Mouse (Mus musculus): ENCODE data around the gene Cnst. TPM values are rescaled to one million over a fixed set of nuclear protein-coding genes. Genes with fewer than 3 reads are reported as not detected.
"Not testable (repeated sequence)": the region's sequence is repeated elsewhere in the genome, so short reads cannot be mapped to it uniquely, and the experiment has no call there.

The Cnst gene
- polyA plus RNA-seq, 1 experiment from 2014 or later = 28.0 TPM

DNA sequence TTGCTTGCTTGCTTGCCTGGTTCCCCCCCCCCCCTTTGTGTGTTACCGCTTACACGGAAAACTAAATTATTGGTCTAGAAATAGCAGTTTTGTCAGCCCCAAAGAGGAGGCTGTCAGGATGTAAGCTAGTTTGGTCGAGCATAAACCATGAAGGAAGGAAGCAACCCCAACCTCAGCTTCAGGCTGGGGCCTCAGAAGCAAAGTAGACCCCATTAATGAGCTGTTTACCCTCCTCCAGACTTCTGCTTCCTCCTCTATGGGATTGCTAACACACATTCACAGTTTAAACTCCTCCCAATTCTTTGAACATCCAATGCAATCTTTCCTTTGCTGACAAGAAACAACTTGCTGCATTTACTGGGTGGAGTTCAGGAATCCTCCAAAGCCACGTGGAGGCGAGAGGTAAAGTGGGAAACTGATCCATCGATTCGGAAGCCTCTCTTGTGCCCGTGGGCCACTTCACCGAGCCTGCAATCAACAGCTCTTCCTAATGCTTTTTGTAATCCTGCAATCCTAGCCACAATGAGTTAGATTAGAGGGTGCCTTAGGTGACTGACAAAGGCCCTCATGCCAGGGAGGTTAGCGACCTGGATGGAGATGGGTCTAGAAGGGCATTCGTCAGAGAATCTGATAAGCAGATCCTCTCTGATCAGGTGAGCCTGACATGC is 86.7 kb downstream of the Cnst start:
- 87% methylated on average over 11 of the region's 11 CpGs for WGBS
- DNase-seq (no peak), ATAC-seq (ENCODE audit: low FRiP score, low TSS enrichment) (no peak)
- H3K9me3 ChIP-seq (ENCODE audit: control insufficient read depth, low read length) = no peaks in the 10 kb centered on the region
- no peak overlapping the region for H3K4me3 ChIP-seq (replicated peaks; ENCODE audit: low read depth, low read length)
- no peak overlapping the region for H3K9ac ChIP-seq (replicated peaks; ENCODE audit: low read length)
- no peak overlapping the region for H3K27ac ChIP-seq (replicated peaks; ENCODE audit: low read depth, low read length)
- H3K27me3 ChIP-seq (ENCODE audit: control insufficient read depth, insufficient read depth, low read length) = no peaks in the 10 kb centered on the region
- no peaks in the 10 kb centered on the region for H3K36me3 ChIP-seq (ENCODE audit: control insufficient read depth, insufficient read depth, low read length)
- no peaks in the 10 kb centered on the region for H3K4me1 ChIP-seq (ENCODE audit: control insufficient read depth, insufficient read depth, low read length)
- no peak overlapping the region for H3K4me2 ChIP-seq (ENCODE audit: low read length)

DNA sequence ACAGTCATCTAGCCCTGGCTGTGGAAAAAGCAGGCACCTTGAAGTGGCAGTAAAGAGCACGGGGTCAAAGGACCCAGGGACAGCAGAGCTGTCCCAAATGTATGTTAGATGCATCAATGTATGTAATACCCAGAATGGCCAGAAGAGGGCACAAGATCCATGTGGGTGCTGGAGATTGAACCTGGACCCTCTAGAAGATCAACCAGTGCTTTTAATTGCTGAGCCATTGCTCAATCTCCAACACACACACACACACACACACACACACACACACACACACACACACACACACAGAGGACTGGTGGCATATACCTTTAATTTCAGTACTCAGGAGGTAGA is 87.2 kb downstream of the Cnst start:
- Histone ChIP-seq H3K9ac (replicated peaks; ENCODE audit: low read length) (no peak overlapping the region), H3K4me1 (ENCODE audit: control insufficient read depth, insufficient read depth, low read length) (no peaks in the 10 kb centered on the region), H3K4me3 (replicated peaks; ENCODE audit: low read depth, low read length) (no peak overlapping the region), H3K9me3 (ENCODE audit: control insufficient read depth, low read length) (no peaks in the 10 kb centered on the region), H3K27ac (replicated peaks; ENCODE audit: low read depth, low read length) (no peak overlapping the region), H3K4me2 (ENCODE audit: low read length) (no peak overlapping the region), H3K36me3 (ENCODE audit: control insufficient read depth, insufficient read depth, low read length) (no peaks in the 10 kb centered on the region), H3K27me3 (ENCODE audit: control insufficient read depth, insufficient read depth, low read length) (no peaks in the 10 kb centered on the region)
- ATAC-seq (ENCODE audit: low FRiP score, low TSS enrichment) (no peak), DNase-seq (peak; percentile 45)
- 13% methylated on average over 1 of the region's 1 CpGs for WGBS

DNA sequence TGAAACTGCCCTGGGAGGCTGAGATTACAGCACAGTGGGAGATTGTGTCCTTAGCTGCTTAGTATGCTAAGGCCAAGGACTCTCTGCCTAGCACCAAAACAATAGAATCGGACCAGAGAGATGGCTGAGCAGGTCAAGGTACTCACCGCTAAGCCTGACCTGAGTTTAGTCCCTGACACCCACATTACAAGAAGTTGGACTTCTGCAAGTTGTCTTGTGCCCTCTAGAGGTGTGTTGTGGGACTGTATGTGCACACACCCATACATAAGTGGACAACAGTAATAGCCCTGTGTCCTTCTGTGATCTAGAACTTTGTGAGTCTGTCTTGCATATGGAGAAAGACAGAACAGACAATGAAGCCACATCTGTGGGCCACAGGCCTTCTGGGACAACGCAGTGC is 88.0 kb downstream of the Cnst start:
- H3K4me2 ChIP-seq (ENCODE audit: low read length) = no peak overlapping the region
- no peak overlapping the region for H3K9ac ChIP-seq (replicated peaks; ENCODE audit: low read length)
- ATAC-seq (ENCODE audit: low FRiP score, low TSS enrichment) (no peak), DNase-seq (no peak)
- no peaks in the 10 kb centered on the region for H3K4me1 ChIP-seq (ENCODE audit: control insufficient read depth, insufficient read depth, low read length)
- H3K27me3 ChIP-seq (ENCODE audit: control insufficient read depth, insufficient read depth, low read length) = no peaks in the 10 kb centered on the region
- H3K27ac ChIP-seq (replicated peaks; ENCODE audit: low read depth, low read length) = no peak overlapping the region
- no peaks in the 10 kb centered on the region for H3K36me3 ChIP-seq (ENCODE audit: control insufficient read depth, insufficient read depth, low read length)
- no peaks in the 10 kb centered on the region for H3K9me3 ChIP-seq (ENCODE audit: control insufficient read depth, low read length)
- no peak overlapping the region for H3K4me3 ChIP-seq (replicated peaks; ENCODE audit: low read depth, low read length)
- WGBS = 84% methylated on average over 3 of the region's 3 CpGs

DNA sequence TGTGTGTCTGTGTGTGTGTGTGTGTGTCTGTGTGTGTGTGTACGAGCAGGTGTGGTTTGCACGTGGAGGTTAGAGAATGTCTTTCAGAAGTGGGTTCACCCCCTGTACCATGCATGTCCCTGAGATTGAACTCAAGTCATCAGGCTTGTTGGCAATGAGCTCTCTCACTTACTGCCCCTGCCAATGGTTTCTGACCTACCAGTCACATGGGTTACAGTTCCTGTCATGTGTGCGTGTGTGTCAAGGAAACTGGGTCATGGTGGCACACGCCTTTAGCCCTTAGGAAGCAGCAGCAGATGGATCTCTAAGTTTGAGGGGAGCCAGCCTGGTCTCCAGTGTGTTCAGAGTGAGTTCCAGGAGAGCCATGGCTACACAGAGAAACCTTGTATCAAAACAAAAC is 96.6 kb downstream of the Cnst start:
- DNase-seq (no peak), ATAC-seq (ENCODE audit: low FRiP score, low TSS enrichment) (no peak)
- Histone ChIP-seq H3K4me1 (ENCODE audit: control insufficient read depth, insufficient read depth, low read length) (no peaks in the 10 kb centered on the region), H3K27ac (replicated peaks; ENCODE audit: low read depth, low read length) (no peak overlapping the region), H3K36me3 (ENCODE audit: control insufficient read depth, insufficient read depth, low read length) (no peaks in the 10 kb centered on the region), H3K4me2 (ENCODE audit: low read length) (no peak overlapping the region), H3K9me3 (ENCODE audit: control insufficient read depth, low read length) (no peaks in the 10 kb centered on the region), H3K27me3 (ENCODE audit: control insufficient read depth, insufficient read depth, low read length) (no peaks in the 10 kb centered on the region), H3K9ac (replicated peaks; ENCODE audit: low read length) (no peak overlapping the region), H3K4me3 (replicated peaks; ENCODE audit: low read depth, low read length) (no peak overlapping the region)
- 90% methylated on average over 4 of the region's 4 CpGs for WGBS

DNA sequence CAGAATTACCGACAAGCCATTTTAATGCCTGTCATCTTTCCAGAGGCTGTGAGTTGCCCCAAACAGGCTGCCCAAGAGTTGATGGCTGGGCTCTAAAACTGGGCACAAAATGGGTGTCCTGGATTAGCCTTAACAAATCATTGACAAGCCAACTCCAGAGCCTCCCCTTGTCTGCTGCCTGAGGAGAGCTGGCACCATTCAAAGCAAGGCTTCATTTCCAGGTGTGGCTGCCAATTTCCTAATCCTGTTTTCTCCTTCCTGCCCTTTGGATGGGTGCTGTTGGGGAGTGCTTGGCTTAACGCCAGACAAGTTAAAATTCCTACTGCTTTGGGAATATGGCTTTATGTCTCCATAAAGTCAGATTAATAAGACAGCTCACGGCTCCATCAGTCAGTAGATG is 98.0 kb downstream of the Cnst start:
- Histone ChIP-seq H3K27ac (replicated peaks; ENCODE audit: low read depth, low read length) (no peak overlapping the region), H3K4me3 (replicated peaks; ENCODE audit: low read depth, low read length) (no peak overlapping the region), H3K4me1 (ENCODE audit: control insufficient read depth, insufficient read depth, low read length) (no peaks in the 10 kb centered on the region), H3K9ac (replicated peaks; ENCODE audit: low read length) (no peak overlapping the region), H3K27me3 (ENCODE audit: control insufficient read depth, insufficient read depth, low read length) (no peaks in the 10 kb centered on the region), H3K36me3 (ENCODE audit: control insufficient read depth, insufficient read depth, low read length) (no peaks in the 10 kb centered on the region), H3K9me3 (ENCODE audit: control insufficient read depth, low read length) (no peaks in the 10 kb centered on the region), H3K4me2 (ENCODE audit: low read length) (no peak overlapping the region)
- DNase-seq = peak; percentile 46
- ATAC-seq (ENCODE audit: low FRiP score, low TSS enrichment) = no peak; the same call in 1 of the 2 replicates
- 49% methylated on average over 3 of the region's 3 CpGs for WGBS

DNA sequence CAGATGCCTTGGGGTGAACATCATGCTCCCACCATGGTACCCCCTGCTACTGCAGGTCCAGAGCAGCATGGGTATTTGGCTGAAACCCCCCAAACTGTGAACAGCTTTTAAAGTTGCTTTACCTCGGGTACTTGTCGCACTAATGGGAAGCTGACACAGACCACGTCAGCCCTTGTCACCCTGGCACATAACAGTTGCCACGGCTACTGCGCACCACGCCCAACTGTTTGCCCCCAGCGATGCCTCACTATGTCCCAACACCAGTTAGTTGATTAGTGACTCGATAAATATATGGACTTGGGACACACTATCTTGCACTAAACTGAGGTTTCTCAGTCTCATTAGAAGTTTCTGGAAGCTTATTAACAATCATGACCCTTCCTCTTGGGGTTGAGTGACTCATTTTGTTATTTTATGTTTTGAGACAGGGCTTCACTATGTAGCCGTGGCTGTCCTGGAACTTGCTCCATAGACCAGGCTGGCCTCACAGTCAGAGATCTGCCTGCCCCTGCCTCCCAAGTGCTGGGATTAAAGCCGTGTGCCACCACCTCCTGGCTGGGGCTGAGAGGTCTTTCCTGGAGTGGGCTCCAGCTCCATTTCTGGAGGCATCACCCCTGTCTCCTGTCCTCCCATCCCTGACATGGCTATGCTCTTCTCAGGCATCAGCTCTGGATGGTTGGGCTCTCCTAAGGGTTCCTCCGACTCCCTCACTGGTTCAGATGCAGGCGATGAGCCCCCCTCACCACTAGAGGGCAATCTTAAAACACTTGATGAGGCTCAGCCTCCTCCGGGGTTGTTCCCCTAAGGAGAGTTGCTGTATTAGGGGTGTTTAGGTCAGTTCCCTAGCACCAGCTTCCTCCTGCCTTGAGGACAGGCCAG is 99.2 kb downstream of the Cnst start:
- peak; percentile 66 for ATAC-seq (ENCODE audit: low FRiP score, low TSS enrichment)
- 0 out of 2 replicates have a peak overlapping the region, but pooled peaks have one; percentile 15 for H3K4me3 ChIP-seq (replicated peaks; ENCODE audit: low read depth, low read length)
- H3K27ac ChIP-seq (replicated peaks; ENCODE audit: low read depth, low read length) = no peak overlapping the region
- H3K9me3 ChIP-seq (ENCODE audit: control insufficient read depth, low read length) = no peaks in the 10 kb centered on the region
- no peak overlapping the region for H3K9ac ChIP-seq (replicated peaks; ENCODE audit: low read length)
- 63% methylated on average over 13 of the region's 13 CpGs for WGBS
- peak; percentile 90 for DNase-seq
- no peaks in the 10 kb centered on the region for H3K36me3 ChIP-seq (ENCODE audit: control insufficient read depth, insufficient read depth, low read length)
- no peaks in the 10 kb centered on the region for H3K4me1 ChIP-seq (ENCODE audit: control insufficient read depth, insufficient read depth, low read length)
- H3K27me3 ChIP-seq (ENCODE audit: control insufficient read depth, insufficient read depth, low read length) = no peaks in the 10 kb centered on the region
- H3K4me2 ChIP-seq (ENCODE audit: low read length) = peak overlapping the region; percentile 45

DNA sequence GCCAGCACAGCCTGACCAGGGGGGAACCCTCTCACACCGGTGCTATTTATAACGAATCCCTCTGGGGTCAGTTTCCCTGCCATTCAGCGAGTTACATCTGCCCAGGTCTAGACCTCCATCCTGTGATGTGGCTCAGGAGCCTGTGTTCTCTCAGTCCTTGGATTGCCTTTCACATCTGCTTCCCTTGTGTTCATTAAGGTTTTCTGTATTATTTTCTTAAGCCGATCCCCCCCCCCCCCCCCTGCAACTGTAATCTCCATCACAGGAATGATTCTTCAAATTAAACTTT is 99.8 kb downstream of the Cnst start:
- peak overlapping the region; percentile 45 for H3K4me2 ChIP-seq (ENCODE audit: low read length)
- H3K9me3 ChIP-seq (ENCODE audit: control insufficient read depth, low read length) = no peaks in the 10 kb centered on the region
- ATAC-seq (ENCODE audit: low FRiP score, low TSS enrichment) = no peak
- 0 out of 2 replicates have a peak overlapping the region, but pooled peaks have one; percentile 15 for H3K4me3 ChIP-seq (replicated peaks; ENCODE audit: low read depth, low read length)
- H3K9ac ChIP-seq (replicated peaks; ENCODE audit: low read length) = no peak overlapping the region
- no peaks in the 10 kb centered on the region for H3K27me3 ChIP-seq (ENCODE audit: control insufficient read depth, insufficient read depth, low read length)
- H3K36me3 ChIP-seq (ENCODE audit: control insufficient read depth, insufficient read depth, low read length) = no peaks in the 10 kb centered on the region
- no peak for DNase-seq
- H3K4me1 ChIP-seq (ENCODE audit: control insufficient read depth, insufficient read depth, low read length) = no peaks in the 10 kb centered on the region
- no peak overlapping the region for H3K27ac ChIP-seq (replicated peaks; ENCODE audit: low read depth, low read length)
- 23% methylated on average over 4 of the region's 4 CpGs for WGBS

DNA sequence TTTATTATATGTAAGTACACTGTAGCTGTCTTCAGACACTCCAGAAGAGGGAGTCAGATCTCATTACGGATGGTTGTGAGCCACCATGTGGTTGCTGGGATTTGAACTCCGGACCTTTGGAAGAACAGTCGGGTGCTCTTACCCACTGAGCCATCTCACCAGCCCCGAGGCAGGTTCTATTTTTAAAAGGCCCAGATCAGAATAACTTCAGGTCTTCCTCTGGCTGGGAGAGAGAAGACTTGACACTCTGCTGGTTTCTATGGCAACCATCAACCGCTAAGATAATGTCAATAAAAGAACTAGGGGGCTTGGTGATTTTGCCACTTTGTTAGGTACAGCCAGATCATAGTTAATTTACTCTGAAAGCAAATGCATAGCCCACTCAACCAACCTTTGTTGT is 102.5 kb downstream of the Cnst start:
- not testable (repeated sequence) for H3K4me2 ChIP-seq (ENCODE audit: low read length); H3K4me3 ChIP-seq (replicated peaks; ENCODE audit: low read depth, low read length); H3K9ac ChIP-seq (replicated peaks; ENCODE audit: low read length); H3K36me3 ChIP-seq (ENCODE audit: control insufficient read depth, insufficient read depth, low read length); H3K4me1 ChIP-seq (ENCODE audit: control insufficient read depth, insufficient read depth, low read length); H3K9me3 ChIP-seq (ENCODE audit: control insufficient read depth, low read length); ATAC-seq (ENCODE audit: low FRiP score, low TSS enrichment); H3K27me3 ChIP-seq (ENCODE audit: control insufficient read depth, insufficient read depth, low read length); H3K27ac ChIP-seq (replicated peaks; ENCODE audit: low read depth, low read length)
- 75% methylated on average over 4 of the region's 5 CpGs for WGBS
- DNase-seq = peak; percentile 59

DNA sequence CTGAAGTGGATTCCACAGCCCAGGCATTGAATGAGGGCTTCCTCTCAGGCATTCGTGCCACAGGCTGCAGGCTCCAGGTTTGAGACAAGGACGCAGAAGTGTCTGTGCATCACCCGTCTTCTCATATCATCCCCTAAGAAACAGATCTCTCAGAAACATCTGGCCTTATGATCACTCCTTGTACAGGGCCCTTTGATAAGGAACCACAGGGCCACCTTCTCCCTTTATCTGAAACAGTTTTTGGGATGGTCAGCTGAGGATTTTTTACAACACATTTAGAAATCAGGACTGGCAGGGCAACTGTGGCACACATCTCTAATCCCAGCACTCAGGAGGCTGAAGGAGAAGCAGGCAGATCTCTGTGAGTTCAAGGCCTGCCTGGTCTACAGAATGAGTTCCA is 103.2 kb downstream of the Cnst start:
- Histone ChIP-seq H3K4me3 (replicated peaks; ENCODE audit: low read depth, low read length) (no peak overlapping the region), H3K4me1 (ENCODE audit: control insufficient read depth, insufficient read depth, low read length) (no peaks in the 10 kb centered on the region), H3K4me2 (ENCODE audit: low read length) (no peak overlapping the region), H3K27ac (replicated peaks; ENCODE audit: low read depth, low read length) (no peak overlapping the region), H3K9me3 (ENCODE audit: control insufficient read depth, low read length) (no peaks in the 10 kb centered on the region), H3K36me3 (ENCODE audit: control insufficient read depth, insufficient read depth, low read length) (no peaks in the 10 kb centered on the region), H3K27me3 (ENCODE audit: control insufficient read depth, insufficient read depth, low read length) (no peaks in the 10 kb centered on the region), H3K9ac (replicated peaks; ENCODE audit: low read length) (no peak overlapping the region)
- WGBS = 76% methylated on average over 3 of the region's 3 CpGs
- no peak for ATAC-seq (ENCODE audit: low FRiP score, low TSS enrichment)
- DNase-seq = no peak
